Mouse (Mus musculus): ENCODE results near the gene Pam.

The Pam gene

DNA sequence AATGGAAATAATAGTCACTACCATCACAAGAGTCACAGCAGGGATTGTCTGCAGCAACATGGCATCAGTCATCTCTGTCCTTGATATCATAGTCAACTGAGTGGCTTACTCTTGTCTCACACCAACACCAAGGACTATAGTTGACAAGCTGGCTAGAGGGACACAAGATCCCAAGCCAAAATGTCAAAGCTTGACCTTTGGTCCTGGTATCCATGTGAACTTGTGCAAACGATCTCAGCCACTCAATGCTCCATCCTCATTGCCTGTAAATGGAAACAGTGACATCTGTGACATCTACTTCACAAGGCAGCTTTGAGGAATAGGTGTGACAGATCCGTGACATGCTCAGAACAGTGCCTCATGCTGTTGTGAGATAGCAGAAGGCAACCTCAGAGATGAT, 15.0 kb downstream of the Pam start:
- CTCF ChIA-PET: no interaction called here

DNA sequence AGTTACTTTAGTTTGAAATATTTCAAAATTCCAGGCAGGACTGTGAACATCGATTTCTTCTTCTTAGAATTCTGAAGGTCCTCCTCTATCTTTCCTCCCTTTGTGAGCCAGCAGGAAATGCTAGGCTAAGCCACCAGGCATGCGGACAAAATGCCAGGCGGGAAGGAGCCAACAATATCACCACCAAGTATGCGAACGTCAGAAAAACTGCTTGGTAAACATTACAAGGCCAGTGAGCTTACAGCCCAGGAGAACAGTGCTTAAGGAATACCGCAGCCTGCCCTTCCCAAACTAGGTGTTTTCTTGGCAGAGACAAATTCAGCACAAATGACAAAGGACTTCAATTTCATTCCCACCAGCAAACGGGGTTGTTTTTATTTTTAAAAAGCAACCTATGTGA, 15.8 kb downstream of the Pam start:
- CTCF ChIA-PET: no interaction called here

DNA sequence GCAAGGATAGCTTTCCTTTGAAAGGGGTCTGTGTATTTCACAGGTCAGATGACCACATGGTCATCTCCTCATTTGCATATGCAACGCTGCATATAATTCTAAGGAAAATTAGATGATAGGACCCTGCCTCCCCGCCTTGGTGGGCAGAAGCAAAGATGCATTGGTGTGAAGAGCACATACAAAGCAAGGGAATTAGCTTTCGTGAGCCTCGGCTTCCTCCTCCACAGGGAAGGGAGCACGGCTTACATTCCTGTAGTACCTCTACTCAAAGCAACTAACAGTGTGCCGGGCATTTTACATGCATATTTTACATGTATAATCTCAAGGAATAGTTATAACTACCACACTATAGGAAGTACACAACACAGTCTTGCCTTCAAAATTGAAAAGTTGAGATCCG, 16.7 kb downstream of the Pam start:
- CTCF ChIA-PET: no interaction called here

DNA sequence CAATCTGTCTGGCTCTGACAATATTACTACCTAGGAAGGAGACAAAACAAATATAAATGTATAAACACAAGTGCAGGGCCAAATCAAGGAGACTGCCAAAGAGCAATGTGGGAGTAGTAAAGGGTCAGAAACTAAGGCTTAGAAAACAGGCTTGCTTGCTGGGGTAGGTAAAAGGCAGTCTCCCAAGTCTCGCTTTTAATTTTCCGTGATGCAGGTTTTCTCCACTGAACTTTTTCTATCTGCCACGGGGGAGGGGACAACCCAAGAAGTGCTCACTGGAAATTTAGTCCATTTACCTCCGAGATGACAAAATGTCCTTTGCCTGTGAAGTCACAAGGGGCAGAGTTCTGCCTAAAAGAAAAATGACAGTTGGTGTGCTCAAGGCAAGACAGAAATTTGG, 21.6 kb downstream of the Pam start:
- CTCF ChIA-PET: no interaction called here

DNA sequence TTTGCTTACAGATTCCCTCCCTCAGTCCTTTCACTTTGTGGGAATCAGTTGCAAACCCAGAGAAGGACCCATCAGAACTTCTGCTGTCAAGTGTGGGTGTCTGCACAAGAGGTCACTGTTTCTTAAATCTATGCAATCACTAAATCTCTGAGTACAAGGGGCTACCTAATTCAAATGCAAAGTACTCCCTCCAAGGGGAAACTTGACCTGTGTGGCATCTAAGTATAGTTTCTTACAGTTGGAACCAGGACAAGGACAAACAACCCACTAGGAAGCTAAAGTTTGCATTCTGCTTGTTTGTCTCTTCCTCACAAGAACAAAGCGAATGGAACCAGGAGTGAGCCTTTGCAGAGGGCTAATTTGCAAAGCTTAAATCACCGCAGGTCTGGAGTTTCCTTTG, 22.3 kb downstream of the Pam start:
- CTCF ChIA-PET: no interaction called here

DNA sequence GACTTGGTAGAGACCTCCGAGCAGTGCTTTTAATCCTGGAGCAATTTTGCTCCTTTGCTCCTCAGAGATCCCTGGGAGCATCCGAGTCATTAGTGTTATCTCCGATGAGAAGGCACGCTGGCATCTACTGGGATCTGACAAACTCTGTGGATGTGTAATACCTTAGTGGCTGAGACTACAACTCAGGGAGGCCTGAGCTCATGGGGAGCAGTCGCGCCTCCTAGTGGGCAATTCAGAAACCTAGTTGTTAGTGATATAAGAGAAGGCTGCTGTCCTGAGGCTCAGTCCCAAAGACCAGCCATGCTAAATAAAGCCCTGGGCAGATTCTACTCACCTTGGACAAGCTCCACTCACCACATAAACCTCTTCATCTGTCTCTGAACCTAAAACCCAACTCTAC, 23.4 kb downstream of the Pam start:
- CTCF ChIA-PET: no interaction called here

DNA sequence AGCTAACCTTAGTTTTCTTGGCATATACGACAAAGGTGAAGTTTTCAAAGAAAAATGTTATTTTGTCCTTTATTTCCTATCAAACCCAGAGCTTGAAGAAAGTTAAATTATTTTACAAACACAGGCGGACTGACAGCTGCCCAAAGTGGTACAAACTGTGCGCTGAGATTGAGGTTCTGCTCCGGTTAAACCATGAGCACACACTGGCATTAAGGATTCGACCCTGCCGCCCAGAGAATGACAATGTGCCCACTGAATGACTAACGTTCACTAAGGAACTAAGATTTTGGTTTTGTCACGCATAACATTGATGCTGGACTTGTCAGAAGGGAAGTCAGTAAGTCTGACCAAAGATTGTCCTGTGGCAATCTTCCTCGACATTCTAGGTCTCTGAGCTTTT, 24.0 kb downstream of the Pam start:
- CTCF ChIA-PET: no interaction called here

DNA sequence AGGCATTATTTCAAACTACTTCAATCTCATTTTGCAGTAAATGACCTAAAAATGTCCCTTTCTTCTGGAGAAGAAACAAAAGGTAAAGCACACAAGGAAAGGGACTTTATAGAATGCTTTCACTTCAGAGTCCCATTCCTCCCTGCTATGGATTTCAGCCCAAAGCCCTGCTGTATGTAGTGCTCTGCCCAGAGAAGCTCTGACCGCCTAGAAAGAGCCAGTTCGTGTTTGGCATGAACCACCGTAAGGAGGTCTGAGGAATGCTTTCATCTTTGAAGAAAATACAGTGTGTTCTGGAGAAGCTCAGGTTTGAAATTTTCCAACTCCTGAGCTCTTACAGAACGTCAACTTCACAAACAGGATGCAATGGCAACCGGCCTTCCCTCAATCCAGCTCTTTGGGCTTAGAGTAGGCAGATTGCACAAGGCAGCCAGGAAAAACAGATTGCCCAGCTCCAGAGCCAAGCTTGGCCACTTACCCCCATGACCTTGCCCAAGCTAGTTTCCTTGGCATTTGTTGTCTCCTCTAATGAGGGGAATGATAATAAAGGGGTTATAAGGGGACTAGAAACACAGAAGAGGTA, 24.6 kb downstream of the Pam start:
- CTCF ChIA-PET: no interaction called here

DNA sequence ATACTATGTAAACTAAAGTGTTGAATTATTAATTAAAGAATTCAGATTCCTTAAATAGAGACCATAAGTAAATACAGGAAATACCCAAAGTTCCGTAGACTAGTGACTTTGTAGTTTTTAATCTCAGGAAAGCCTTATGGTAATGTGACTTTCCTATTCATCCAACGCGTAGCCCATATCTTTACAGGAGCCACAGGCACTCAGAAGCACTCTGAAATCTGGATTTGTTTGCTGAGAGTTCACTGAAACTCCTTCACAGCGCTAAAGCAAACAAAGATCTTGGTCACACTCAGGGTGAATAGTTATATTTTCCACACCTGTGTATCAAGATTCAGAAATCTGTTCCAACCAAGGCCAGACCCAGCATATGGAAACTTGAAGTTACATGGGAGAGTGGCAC, 27.3 kb downstream of the Pam start:
- CTCF ChIA-PET: no interaction called here

DNA sequence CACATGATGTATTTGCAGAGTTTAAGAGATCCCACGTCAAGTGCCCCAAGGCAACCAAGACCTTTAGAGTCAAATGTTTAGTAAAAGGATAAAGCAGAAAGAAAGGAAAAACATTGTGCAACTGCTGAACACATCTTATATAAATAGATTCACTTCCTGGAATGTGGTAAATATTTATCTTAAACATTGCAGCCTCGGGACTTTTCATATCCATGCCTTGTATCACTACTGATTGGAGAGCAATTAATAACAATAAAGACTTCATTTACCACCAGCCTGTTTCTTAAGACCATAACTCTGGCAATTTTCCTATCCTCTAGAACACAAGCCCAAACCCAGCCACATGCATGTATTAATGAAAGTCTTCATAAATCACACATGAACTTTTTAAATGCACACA, 33.4 kb downstream of the Pam start:
- CTCF ChIA-PET: no interaction called here

DNA sequence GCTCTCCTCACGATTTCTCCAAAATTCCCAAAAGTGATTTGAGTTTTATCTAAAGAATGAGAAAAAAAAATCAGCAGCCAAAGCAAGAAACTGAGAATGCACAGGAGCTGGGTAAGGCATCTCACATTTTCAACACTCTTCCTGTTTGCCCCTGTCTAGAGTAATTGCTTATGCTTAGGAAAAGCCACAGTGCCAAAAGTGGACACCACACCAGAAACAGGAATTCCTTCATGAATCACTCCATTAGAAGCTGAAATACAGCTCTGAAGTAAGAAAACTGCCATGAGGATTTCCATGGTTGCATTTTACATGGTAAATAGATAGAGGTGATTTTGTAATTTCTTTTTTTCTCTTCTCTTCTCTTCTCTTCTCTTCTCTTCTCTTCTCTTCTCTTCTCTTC, 36.0 kb downstream of the Pam start:
- CTCF ChIA-PET: no interaction called here

DNA sequence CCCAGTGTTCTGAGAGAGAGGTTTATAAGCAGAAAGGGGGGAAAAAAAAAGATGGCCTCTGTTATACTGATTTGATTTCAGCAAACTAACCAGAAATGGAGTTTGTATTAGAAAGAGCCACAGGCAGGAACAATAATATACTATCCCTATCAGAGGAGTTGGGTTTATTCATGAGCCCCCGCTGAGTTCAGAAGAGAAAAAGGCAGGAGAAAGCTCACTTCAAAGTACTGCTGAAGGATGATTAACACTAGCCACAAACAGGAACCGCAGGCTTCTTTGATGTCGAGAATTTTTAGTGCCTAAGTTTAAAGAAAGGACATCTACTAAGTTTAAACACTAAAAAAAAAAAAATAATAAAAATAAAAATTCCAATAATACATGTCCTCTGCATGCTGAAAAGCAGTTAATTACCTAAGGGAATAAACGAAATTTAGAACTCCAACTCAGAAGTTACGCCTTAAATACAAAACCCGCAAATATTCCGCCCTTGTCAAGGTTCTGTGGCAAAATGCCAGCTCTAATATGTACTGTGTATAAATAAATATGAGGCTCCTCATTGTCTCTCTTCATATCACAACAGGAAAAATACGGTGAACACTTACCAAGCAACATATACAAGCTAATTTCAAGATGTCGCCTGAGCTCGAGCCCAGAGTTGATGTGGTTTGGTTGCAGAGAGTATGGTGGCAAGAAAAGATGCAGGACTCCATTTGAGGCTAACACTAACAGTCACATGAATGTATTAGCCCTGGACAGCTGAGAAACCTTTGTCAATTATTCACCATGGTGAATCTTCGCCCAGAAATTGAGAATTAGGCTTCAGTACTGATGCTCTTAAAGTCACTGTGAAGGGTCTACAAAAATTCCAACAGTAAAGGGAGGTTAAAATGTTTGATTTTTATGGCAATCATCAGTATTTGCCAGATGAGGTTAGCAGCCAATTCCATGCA, 38.2 kb downstream of the Pam start:
- CTCF ChIA-PET: no interaction called here

DNA sequence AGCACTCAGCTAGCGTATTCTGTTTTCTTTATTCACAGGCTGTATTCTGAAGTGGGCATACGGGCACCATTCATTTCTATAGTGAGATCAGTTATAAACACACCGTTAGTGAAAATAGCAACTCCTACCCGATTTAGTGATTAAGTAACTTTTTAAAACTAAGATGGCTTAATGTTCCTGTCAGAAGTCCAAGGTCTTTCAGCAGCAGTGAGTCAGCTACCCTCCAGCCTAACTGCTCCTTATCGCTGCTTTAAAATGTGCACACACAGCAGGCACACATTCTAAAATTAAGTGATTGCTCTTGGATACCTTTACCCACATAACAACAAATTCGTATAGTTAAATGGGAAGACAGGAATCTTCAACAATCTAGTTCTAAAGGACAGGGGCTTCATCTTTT, 39.2 kb downstream of the Pam start:
- CTCF ChIA-PET: no interaction called here

DNA sequence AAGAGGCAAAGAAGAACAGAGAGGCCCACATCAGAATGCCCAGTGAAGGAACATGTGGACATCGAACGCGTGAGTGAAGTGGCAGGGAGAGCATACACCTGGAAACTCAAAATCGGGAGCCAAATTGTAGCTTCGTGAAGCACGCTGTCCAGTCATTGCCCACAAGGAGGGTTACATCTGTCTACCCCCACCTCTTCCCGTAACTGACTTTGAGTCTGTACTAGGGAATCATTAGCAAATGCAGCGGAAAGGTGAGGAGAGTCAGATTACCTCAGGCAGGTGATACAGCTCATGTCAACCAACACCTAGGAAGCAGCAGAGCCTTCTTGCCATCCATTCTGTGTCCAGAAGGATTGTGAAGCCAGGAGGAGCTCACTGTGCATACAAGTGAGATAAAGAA, 39.9 kb downstream of the Pam start:
- CTCF ChIA-PET: no interaction called here

DNA sequence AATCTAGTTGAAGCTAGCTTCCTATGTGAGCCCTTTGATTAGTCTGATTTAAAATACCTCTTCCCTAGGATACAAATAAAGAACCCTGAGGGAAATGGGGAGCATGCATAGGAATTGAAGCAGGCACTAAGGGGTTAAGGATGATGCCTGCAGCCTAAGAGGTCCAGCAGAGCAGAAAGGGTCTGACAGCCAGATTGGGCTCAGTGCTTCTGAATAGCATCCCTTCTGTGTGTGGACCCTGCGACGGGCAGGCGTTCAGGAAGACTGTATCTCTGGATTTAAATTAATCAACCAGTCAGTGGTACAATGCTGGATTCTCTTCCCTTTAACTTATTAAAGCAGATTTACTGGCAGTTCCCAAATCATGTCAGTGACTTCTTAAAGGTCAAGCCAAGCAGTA, 41.5 kb downstream of the Pam start:
- CTCF ChIA-PET: interaction anchor here (0.7 kb wide), 1 partner anchor 18 kb away, joined by 8 read pairs; no protein-coding TSS in a partner anchor

DNA sequence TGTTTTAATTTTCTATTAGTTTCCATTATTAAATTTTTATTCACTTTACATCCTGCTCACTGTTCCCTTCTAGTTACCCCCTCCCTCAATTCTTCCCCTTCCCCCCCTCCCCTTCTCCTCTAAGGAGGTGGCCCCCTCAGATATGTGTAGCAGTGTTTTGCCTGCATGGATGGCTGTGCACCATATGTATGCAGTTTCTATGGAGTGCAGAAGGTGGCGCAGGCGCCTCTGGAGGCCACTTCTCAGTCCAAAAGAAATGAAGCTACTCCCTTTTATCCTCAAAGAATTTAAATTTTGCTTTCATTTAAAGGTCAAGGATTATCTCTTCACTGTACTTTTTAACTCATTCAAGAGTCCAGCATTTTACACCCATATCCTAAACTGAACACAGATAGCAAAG, 42.0 kb downstream of the Pam start:
- CTCF ChIA-PET: interaction anchor here (0.7 kb wide), 1 partner anchor 18 kb away, joined by 8 read pairs; no protein-coding TSS in a partner anchor

DNA sequence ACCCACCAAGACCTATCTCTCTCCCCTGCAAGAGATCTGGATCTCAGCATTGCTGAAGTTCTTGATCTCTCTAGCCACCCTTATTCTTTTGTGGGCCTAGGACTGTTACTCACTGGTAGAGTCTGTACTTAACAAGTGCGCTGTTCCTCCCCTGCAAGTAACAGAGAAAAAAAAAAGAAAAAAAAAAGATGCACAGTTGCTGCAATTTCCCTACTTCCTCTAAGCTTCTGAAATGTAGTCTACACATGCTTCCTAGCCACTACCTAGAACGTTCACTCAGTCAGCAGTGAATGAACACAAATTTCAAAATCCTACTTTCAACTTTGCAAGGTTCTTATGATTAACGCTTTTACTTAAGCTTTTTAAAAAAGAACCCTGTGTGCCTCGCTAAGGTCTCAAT, 42.7 kb downstream of the Pam start:
- CTCF ChIA-PET: no interaction called here

DNA sequence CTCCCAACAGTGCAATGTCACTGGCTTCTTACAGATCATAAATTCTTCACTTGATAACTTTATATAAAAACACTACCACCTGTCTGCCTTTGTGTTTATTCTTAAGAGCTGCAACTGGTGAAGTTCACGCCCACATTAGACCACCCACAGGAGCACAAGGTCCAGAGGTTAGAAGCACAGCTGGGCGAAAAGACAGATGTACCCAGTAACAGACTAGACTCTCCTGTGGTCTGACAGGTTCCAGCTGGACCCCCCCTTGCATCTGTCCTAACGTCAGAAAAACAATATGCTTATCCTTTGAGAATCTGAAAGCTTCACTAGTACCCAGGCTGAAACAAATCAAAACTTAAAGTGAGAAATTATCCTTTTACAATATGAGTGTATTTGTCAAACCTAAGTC, 44.4 kb downstream of the Pam start:
- CTCF ChIA-PET: interaction anchor here (0.6 kb wide), 1 partner anchor 62 kb away, joined by 5 read pairs; no protein-coding TSS in a partner anchor

DNA sequence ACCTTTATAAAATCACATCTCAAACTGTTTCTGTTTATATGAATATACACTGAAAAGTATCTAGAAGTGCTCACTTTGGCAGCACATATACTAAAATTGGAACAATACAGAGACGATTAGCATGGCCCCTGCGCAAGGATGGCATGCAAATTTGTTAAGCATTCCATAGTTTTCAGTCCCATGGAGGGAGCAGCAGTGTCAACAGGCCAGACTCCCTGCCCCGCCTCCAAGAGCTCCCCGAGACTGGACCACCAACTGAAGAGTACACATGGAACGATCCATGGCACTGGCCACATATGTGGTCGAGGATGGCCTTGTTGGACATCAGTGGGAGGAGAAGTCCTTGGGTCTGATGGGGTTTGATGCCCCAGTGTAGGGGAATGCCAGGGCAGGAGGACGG, 45.7 kb downstream of the Pam start:
- CTCF ChIA-PET: no interaction called here

DNA sequence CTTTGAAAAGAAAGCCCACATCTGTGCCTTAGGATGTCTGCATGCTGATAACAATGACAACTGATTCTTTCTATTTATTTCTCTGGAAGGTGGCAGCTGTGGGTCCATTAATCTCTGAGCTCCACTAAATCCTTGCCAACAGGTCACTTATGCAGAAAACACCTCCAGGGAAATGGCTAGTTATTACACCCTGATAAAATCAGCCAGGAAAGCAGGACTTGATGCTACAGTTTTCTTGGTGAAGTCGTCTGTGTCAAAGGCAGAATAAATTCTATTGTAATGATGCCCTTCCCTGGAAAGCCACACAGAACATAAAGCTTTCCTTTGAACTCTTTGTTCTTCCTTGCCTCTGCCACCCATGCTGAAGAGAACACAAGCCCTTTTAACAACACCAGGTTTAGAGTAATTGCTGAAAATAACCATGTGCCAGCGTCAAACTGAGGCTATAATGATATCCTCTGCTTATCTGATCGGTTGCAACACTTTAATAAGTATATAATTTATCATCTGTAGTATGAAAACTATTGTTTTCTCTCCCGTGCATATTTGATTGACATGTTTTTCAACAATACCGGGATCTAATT, 47.1 kb downstream of the Pam start:
- CTCF ChIA-PET: no interaction called here

DNA sequence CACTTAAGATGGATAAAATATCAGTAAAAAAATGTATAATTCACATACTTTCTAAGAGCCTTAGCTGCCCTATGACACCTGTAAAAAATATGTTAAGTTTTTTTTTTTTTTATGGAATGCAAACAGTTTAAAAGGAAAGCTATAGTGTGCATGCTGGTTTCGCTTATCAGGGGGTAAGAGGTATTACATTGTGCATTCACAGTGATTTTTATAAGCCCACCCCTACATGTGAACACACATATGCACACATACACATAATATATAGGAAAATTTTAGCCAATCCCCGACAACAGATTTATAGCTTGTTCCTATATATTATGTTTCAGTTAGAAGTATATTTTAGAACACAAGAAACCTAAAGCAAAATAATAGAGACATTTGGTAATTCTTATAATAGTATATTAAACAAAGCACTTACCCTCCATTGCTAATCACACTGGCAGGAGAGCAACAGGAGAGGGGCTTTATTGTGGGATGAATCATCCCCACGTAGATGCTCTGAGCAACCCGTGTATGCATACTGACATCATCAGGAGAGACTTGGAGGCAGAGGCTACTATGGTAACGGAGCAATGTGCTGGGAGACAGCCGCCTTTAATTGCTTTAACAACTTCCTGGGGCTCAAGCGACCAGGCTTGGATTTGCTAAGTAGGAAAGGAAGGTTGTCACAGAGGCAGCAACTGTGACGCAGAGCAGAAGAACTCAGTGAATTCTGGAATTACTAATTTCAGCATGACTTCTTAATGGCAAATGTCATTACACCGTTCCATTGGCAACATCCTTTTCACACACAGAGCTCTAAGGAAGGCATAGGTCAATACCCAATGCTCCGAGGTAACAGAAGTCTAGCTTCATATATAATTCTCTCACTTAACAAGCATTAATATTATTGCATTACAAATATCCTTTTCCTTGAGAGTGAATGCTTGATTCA, 47.9 kb downstream of the Pam start:
- CTCF ChIA-PET: no interaction called here

DNA sequence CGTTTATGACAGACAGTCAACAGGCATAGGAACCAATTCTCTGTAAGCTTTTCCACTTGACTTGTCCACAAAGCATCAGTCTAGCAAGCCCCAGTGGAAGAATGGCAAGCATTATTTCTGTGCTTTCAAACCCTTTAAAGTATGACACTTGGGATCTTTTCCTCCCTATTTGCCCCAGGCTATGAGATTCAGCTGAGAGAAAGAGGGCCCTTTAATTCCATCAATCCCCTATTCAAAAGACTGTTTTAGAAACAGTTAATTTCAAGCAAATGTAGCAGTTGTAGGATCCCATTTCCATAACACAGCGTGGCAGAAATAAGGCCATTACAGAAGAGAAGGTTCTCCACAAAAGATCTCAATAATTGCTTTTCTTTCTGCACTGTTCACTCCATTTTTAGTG, 53.0 kb downstream of the Pam start:
- CTCF ChIA-PET: no interaction called here
